In the genomic region with DNA sequence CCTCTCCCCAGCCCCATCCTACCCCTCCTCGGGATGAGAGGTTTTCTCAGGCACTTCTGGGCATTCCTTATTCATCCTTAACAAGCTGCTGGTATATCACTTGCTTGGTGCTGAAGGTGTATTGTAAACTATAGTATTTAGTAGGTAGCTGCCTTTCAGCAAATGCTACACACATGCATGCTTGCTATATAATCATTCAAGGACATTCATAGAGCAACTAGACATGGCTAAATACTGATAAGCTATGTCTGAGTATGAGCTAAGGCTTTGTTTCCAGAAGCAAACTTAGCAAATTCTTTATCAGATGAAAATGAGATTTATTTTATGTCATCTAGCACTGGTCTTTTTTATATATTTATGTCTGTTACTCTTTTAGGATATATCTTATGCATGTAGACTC, we compare ENCODE assay signal across 18 mouse cellular contexts.
"Had no signal": no experiment of that assay in that cellular context is flagged by ENCODE, and none has a peak within 500 bp of the region (broad histone marks: within the 10 kb centered on the region; RNA-seq: fewer than 3 reads in every experiment).

No protein-coding gene starts in this region.

- H3K27me3 ChIP-seq: liver, embryonic 15.5 days; megakaryocyte, embryonic 14.5 days; midbrain, embryonic 12.5 days; neural tube, embryonic 12.5 days; stomach, embryonic 15.5 days had no signal

- H3K9ac ChIP-seq: liver, embryonic 15.5 days; lung, embryonic 14.5 days; midbrain, embryonic 12.5 days; neural tube, embryonic 12.5 days; stomach, embryonic 15.5 days had no signal

- H3K4me3 ChIP-seq: liver, embryonic 15.5 days; megakaryocyte, embryonic 14.5 days; midbrain, embryonic 10.5 days; midbrain, embryonic 12.5 days; myocyte; neural tube, embryonic 12.5 days; stomach, embryonic 15.5 days had no signal

- H3K27ac ChIP-seq: liver, embryonic 15.5 days; midbrain, embryonic 10.5 days; midbrain, embryonic 12.5 days; neural tube, embryonic 12.5 days; stomach, embryonic 15.5 days; stomach, postnatal 0 days had no signal

- H3K4me1 ChIP-seq: midbrain, embryonic 10.5 days; midbrain, embryonic 12.5 days; neural tube, embryonic 12.5 days; stomach, embryonic 15.5 days had no signal

- H3K4me2 ChIP-seq: liver, embryonic 15.5 days; lung, embryonic 14.5 days; midbrain, embryonic 12.5 days; neural tube, embryonic 12.5 days; stomach, embryonic 15.5 days had no signal

- ATAC-seq: midbrain, embryonic 16.5 days had no signal

- H3K9me3 ChIP-seq: liver, embryonic 15.5 days; megakaryocyte, embryonic 14.5 days; neural tube, embryonic 12.5 days; stomach, embryonic 15.5 days had no signal

- DNase-seq: lung, adult 18-20 months; lung, embryonic 14.5 days; lung, postnatal 10 days; lung, postnatal 4 days; midbrain, embryonic 14.5 days; right cerebral cortex, postnatal 14 days; thymus, adult 2 months; thymus, postnatal 25 days; thymus, postnatal 4 days had no signal
